Comparison of ENCODE assay signal across 15 mouse cellular contexts in genomic region chr14:61837851-61838250, GRCm38 (mm10).
"Had no signal": no experiment of that assay in that cellular context is flagged by ENCODE, and none has a peak within 500 bp of the region (broad histone marks: within the 10 kb centered on the region; RNA-seq: fewer than 3 reads in every experiment).

No protein-coding gene starts in this region.

- H3K27ac ChIP-seq: kidney, postnatal 0 days; liver, embryonic 14.5 days; lung, embryonic 15.5 days; midbrain, embryonic 15.5 days; neural tube, embryonic 12.5 days had no signal

- H3K36me3 ChIP-seq: lung, embryonic 15.5 days; midbrain, embryonic 15.5 days; neural tube, embryonic 12.5 days had no signal

- H3K4me2 ChIP-seq: lung, embryonic 15.5 days; midbrain, embryonic 11.5 days; midbrain, embryonic 15.5 days; neural tube, embryonic 12.5 days had no signal

- H3K4me3 ChIP-seq: lung, embryonic 15.5 days; midbrain, embryonic 15.5 days; neural tube, embryonic 12.5 days had no signal

- ATAC-seq: midbrain, embryonic 15.5 days had no signal

- H3K4me1 ChIP-seq: midbrain, embryonic 15.5 days; neural tube, embryonic 12.5 days had no signal

- H3K9me3 ChIP-seq: lung, embryonic 15.5 days; midbrain, embryonic 15.5 days; neural tube, embryonic 12.5 days had no signal

- DNase-seq: kidney, adult 11 months; kidney, adult 9 months; kidney, postnatal 36 days; left cerebral cortex, postnatal 4 days; retina, postnatal 1 day; right cerebral cortex, postnatal 4 days; spleen, adult 18-20 months; thymus, adult 18-20 months; thymus, postnatal 14 days had no signal

- H3K9ac ChIP-seq: liver, embryonic 14.5 days; lung, embryonic 15.5 days; midbrain, embryonic 15.5 days; neural tube, embryonic 12.5 days had no signal

- H3K27me3 ChIP-seq: lung, embryonic 15.5 days; midbrain, embryonic 15.5 days; neural tube, embryonic 12.5 days had no signal
